Mouse (Mus musculus) gastrocnemius, postnatal 10 days (tissue): Measurements from ENCODE around the gene Gm10801. TPM values are rescaled to one million over a fixed set of nuclear protein-coding genes. Genes with fewer than 3 reads are reported as not detected.
"Not testable (repeated sequence)": the region's sequence is repeated elsewhere in the genome, so short reads cannot be mapped to it uniquely, and the experiment has no call there.

ENCODE experiments used
- DNase-seq: peaks from one replicate; pipeline ENCODE4 v3.0.0; 2021; ENCODE audit warnings: mixed read lengths
- long read RNA-seq, 2 experiments: library from polyadenylated mRNA; stranded (forward); transcript quantifications; one replicate each; pipeline ENCODE4 v2.0.0; 2021
- total RNA-seq, 2 experiments: library from RNA; stranded (reverse); gene quantifications; 2 replicates each; pipeline ENCODE4 v1.2.3; 2021

Gene Gm10801
- total RNA-seq: not detected
- long read RNA-seq, experiment 1: 0 reads
- long read RNA-seq, experiment 2: 0 reads

DNA sequence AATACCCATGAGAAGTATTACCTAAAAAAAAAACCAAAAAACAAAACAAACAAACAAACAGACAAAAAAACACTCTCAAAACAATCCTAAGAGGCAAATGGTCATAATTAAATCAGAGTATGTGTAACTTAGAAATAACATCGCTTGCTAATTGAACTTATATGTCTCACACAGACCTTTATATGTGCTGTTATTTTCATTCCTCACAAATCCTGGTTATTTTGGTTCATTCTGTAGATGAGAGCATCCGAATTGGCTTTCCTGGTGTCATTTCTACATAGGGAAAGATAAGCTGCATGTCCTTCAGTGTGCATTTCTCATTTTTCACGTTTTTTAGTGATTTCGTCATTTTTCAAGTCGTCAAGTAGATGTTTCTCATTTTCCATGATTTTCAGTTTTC lies at the start of gene Gm10801:
Gm10801 (plus strand) TSS at position 301 of the 400 bp plus-strand sequence.
- not testable (repeated sequence) for DNase-seq

DNA sequence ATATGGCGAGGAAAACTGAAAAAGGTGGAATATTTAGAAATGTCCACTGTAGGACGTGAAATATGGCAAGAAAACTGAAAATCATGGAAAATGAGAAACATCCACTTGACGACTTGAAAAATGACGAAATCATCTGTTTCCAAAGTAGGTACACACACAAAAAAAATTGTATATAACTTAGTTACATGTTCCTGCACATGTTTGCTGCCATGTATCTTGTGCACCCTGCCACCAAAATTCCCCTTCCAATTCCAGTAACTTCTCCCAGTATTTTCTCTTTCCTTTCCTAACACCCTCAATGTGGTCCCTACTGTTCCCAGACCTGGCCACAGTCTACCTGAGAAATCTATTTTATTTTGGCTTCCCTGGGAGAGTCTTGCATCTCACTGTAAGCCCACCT lies 5.2 kb downstream of the Gm10801 start, which contains the start of gene Gm10800:
Gm10800 (minus strand) TSS at position 101 of the 400 bp plus-strand sequence.
- DNase-seq: not testable (repeated sequence)

DNA sequence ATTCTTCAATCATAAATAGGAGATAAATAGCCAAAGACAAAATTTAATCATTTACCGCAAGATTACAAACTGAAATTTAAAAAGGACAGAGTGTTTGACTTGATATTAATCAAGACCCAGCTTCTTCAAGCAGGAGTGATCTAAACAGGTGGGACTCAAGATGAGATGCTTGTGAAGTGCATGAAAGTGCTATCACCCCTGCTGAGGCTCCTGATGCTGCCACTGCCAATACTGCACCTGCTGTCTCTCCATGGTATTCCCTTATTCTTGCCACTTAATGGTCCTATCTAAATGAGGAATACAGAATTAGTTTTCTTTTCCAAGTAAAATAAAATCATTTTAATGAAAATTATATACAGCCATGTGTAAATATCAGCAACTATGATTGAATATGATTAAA lies 35.5 kb downstream of the Gm10801 start:
- no peak for DNase-seq

Other genes with a start within 250 kb of the Gm10801 start
- under 1 TPM in 1 of 2 experiments, not detected in 1; 0.72 TPM for gene Gm10800, start 5.1 kb downstream of the Gm10801 start, total RNA-seq